In the genomic region with DNA sequence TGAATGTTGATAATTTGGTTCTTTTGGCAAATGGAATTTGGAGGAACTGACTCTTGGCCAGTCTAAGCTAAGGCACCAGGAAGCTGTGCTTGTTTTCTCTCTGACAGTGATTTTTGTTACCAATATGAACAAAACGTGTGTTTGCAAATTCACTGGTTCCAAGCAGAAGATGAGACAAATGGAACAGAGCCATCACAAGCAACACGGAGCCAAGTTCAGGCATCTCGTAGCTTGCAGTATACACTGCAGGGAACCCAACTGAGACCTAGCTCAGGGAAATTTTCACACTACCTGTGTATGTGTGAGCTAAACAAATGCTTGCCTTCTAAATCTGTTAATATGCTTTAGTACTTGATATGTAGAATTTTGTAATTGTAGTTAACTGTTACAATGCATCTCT, we compare ENCODE assay signal across 12 mouse cellular contexts.
"Had no signal": no experiment of that assay in that cellular context is flagged by ENCODE, and none has a peak within 500 bp of the region (broad histone marks: within the 10 kb centered on the region; RNA-seq: fewer than 3 reads in every experiment).

No protein-coding gene starts in this region.

- DNase-seq: kidney, adult 9 months; kidney, postnatal 10 days; kidney, postnatal 4 days; lung, adult 18-20 months; right cerebral cortex, postnatal 14 days; thymus, postnatal 14 days had no signal

- H3K9ac ChIP-seq: limb, embryonic 12.5 days; liver, embryonic 14.5 days; midbrain, embryonic 12.5 days; stomach, embryonic 15.5 days had no signal

- H3K27me3 ChIP-seq: limb, embryonic 12.5 days; midbrain, embryonic 12.5 days; stomach, embryonic 15.5 days had no signal

- H3K36me3 ChIP-seq: limb, embryonic 12.5 days; midbrain, embryonic 12.5 days; stomach, embryonic 15.5 days had no signal

- H3K27ac ChIP-seq: layer of hippocampus, adult 2 months; limb, embryonic 12.5 days; liver, embryonic 14.5 days; midbrain, embryonic 12.5 days; stomach, embryonic 15.5 days had no signal

- H3K4me1 ChIP-seq: limb, embryonic 12.5 days; midbrain, embryonic 12.5 days; stomach, embryonic 15.5 days had no signal

- H3K9me3 ChIP-seq: limb, embryonic 12.5 days; midbrain, embryonic 12.5 days; stomach, embryonic 15.5 days had no signal

- ATAC-seq: midbrain, embryonic 16.5 days had no signal

- H3K4me2 ChIP-seq: limb, embryonic 12.5 days; midbrain, embryonic 12.5 days; stomach, embryonic 15.5 days had no signal

- H3K4me3 ChIP-seq: layer of hippocampus, adult 2 months; limb, embryonic 12.5 days; midbrain, embryonic 12.5 days; stomach, embryonic 15.5 days had no signal
